Mouse (Mus musculus) adrenal gland, adult 2 months (tissue): ENCODE results near the gene Ints1. TPM values are rescaled to one million over a fixed set of nuclear protein-coding genes. Genes with fewer than 3 reads are reported as not detected.

Source experiments
- DNase-seq: peaks from one replicate; pipeline ENCODE4 v3.0.0; 2021
- microRNA-seq, 2 experiments: library from miRNA; unstranded; fragments of <30 nt; microRNA quantifications; one replicate each; pipeline ENCODE4 v1.2.0; 2021
- polyA plus RNA-seq: library from polyadenylated mRNA; depleted of rRNA; stranded (reverse); fragments of >200 nt; gene quantifications from 2 replicates; pipeline ENCODE4 v1.2.3, GENCODE M21; 2012; rRNA removed
- total RNA-seq, 2 experiments: library from RNA; stranded (reverse); gene quantifications; 2 replicates each; pipeline ENCODE4 v1.2.3; 2021

Gene Ints1
- total and polyA plus RNA-seq, 3 experiments: 50.6 to 91.0 (median 55.9) TPM

DNA sequence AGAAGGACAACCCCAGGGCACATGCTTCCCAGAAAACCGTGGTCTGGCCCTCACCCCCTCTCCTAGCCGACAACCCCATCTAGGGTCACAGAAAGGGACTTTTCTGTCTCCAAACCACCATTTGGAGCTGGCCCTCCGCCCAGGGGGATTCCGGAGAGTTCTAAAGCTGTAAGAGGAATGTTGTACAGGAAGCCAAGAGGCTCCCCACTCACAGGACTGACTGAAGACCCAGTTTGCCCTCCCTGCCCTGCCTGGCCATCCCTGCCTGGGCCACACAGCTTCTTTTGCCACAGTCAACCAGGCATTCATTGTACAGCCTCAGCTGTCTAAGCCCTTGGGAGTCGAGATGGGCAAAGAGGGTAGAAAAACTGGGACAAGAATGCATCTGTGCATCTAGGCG lies 56.9 kb downstream of the Ints1 start:
- no peak for DNase-seq

DNA sequence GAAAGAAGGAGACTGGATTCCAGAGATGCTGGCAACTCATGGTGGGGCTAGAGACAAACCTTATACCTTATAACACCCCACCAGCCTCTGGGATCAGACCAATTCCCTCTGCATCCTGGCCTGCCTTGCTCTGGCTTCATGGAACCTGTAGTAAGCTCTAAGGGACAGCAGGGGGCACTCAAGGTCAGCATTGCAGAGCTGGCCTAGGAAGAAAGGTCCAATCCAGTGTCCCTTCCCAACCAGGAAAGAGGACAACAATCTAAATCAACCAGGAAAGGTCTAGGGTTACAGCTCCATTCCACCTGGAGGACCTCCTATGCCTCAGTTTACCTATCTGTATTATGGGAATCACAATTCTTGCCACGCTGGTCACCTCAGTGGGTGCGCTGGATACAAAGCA lies 57.8 kb downstream of the Ints1 start:
- peak; percentile 75 for DNase-seq

DNA sequence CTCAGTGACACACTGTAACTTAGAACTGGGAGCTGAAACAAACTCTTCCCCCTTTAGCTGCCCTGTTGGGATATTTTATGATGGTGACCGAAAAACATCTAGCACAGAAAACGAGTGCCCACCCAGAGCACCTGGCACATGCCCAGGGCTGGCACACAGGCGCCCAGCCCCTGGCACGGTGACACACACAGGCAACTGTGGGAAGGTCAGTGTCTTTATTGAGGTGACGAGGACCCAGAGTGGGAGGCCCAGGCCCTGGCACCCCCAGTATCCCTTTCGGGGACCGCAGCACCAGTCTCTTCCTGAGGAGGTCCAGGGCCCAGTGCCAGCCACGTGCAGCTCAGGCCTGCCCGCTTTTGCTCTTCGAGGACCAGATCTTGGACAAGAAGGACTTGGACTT lies 69.0 kb downstream of the Ints1 start:
- DNase-seq: no peak

DNA sequence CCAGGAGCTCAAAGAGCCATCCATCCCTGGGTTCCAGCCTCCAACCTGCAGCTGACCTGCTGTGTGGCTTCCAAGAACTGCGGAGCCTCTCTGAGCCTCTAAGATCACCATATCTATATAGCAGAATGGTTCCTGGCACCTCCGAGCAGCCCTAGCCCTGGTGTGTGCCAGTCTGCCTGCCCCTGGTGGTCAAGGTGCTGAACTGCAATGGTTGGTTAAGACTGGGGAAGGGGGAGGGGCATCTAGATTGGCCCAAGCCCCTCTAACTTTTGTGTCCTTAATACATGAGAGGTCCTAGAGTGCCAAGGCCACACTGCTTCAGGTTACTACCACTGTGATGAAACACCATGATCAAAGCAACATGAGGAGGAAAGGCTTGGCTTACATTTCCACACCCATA lies 72.6 kb downstream of the Ints1 start:
- DNase-seq: no peak

DNA sequence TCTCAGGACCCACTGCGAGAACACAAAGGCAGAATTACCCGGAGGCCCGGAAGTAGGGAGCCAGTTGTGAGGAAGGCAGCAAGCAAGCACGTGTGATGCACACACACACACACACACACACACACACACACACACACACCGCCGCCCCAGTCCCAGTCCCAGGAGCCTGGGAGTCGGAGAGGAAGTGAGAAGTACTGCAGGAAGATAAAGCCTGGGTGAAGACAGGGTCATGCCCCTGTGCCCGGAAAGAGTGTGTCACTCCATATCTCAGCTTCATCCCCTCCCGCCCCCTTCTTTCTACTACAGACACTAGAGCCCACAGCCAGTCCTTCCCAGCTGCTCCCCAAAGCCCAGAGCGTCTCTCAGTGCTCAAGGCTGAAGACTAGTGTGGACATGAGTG lies 73.2 kb downstream of the Ints1 start:
- no peak for DNase-seq

Small RNAs within 50 kb of the gene (microRNA-seq; reads per million reads assigned to microRNA genes)
- 0.83 to 2.0 reads per million in 2 experiments for gene Mir7037

Other genes starting within 250 kb of the Ints1 start
- not detected for gene Uncx, start 232.2 kb downstream of the Ints1 start, total RNA-seq
- gene Uncx, start 232.2 kb downstream of the Ints1 start, polyA plus RNA-seq: 0.04 TPM in 1 of 2 replicates, not detected in the other
- gene Micall2, start 39.3 kb downstream of the Ints1 start, total RNA-seq: 10 to 100 TPM in 1 of 2 experiments, 1 to 10 TPM in 1; 6.0 to 14.7 TPM
- gene Micall2, start 39.3 kb downstream of the Ints1 start, polyA plus RNA-seq: 6.1 and 7.6 TPM in 2 replicates
- 10 to 100 TPM; 32.1 to 34.1 TPM for gene Mafk, start 15.8 kb upstream of the Ints1 start, total RNA-seq
- gene Mafk, start 15.8 kb upstream of the Ints1 start, polyA plus RNA-seq: 28.8 and 29.8 TPM in 2 replicates
- under 1 TPM; 0.17 TPM for gene Tmem184a, start 44.2 kb upstream of the Ints1 start, total RNA-seq
- 0.43 and 1.5 TPM in 2 replicates for gene Tmem184a, start 44.2 kb upstream of the Ints1 start, polyA plus RNA-seq
- not detected for gene Gm26938, start 50.7 kb upstream of the Ints1 start, total RNA-seq
- gene Gm26938, start 50.7 kb upstream of the Ints1 start, polyA plus RNA-seq: not detected in 2 replicates
- 10 to 100 TPM; 14.8 to 21.5 TPM for gene Psmg3, start 51.2 kb upstream of the Ints1 start, total RNA-seq
- gene Psmg3, start 51.2 kb upstream of the Ints1 start, polyA plus RNA-seq: 18.3 and 20.8 TPM in 2 replicates
- gene Elfn1, start 132.3 kb upstream of the Ints1 start, total RNA-seq: 10 to 100 TPM in 1 of 2 experiments, under 1 TPM in 1; 0.35 to 25.4 TPM
- gene Elfn1, start 132.3 kb upstream of the Ints1 start, polyA plus RNA-seq: 33.8 and 96.1 TPM in 2 replicates